In genomic region chr4:141506352-141506751, GRCm38 (mm10) we compare ENCODE assay signal across 8 mouse cellular contexts. TPM values are rescaled to one million over a fixed set of nuclear protein-coding genes. Genes with fewer than 3 reads are reported as not detected.
DNase-seq lines count a peak whose midpoint lies in the region; ATAC-seq and TF ChIP-seq lines count a peak whose summit lies in the region.

No protein-coding gene starts in this region.

- H3K4me2 ChIP-seq in hindbrain, embryonic 16.5 days (ENCODE audit: low read length): peak overlapping the region; percentile 35

- DNase-seq in adrenal gland, adult 2 months: peak; percentile 90
- peak; percentile 72 to 81 for DNase-seq in cerebellum, postnatal 14 days
- peak; percentile 39 to 57 for DNase-seq in gastrocnemius, adult 8-10 months (ENCODE audit: low spot score in 2 of 2)
- DNase-seq in left cerebral cortex, adult 2 months (ENCODE audit: extremely low spot score in 1 of 2, low spot score in 2 of 2): peak; percentile 55 to 65
- peak; percentile 56 to 63 for DNase-seq in right cerebral cortex, postnatal 36 days (ENCODE audit: low spot score in 2 of 2)
- DNase-seq in embryo, embryonic 9.5 days (ENCODE audit: extremely low spot score): no peak

- no peak; the same call in 1 of the 2 replicates for TF ChIP-seq CTCF in left cerebral cortex, adult 2 months (IDR thresholded peaks at IDR 0.05)

- no peaks in the 10 kb centered on the region for H3K9me3 ChIP-seq in hindbrain, embryonic 16.5 days (ENCODE audit: control insufficient read depth, low read length)

- H3K4me3 ChIP-seq in hindbrain, embryonic 16.5 days (ENCODE audit: low read length): no peak overlapping the region
- H3K4me3 ChIP-seq in left cerebral cortex, adult 2 months: no peak overlapping the region

- intact Hi-C loops in left cerebral cortex, adult 2 months (cut with DNase I): no loop called here

- H3K27ac ChIP-seq in hindbrain, embryonic 16.5 days (ENCODE audit: low read depth, low read length): peak overlapping the region; percentile 64
- peak overlapping the region; percentile 62; the same call in 1 of the 2 replicates for H3K27ac ChIP-seq in left cerebral cortex, adult 2 months

- H3K27me3 ChIP-seq in hindbrain, embryonic 16.5 days (replicated peaks; ENCODE audit: control insufficient read depth, insufficient read depth, low read length): no peaks in the 10 kb centered on the region

- ATAC-seq in hindbrain, embryonic 16.5 days: peak; percentile 84
- ATAC-seq in megakaryocyte-erythroid progenitor cell, adult 5-6 weeks (replicated peaks; ENCODE audit: low FRiP score, low TSS enrichment, poor library complexity, severe bottlenecking): peak; percentile 67

- peak overlapping the region; percentile 39; the same call in 1 of the 2 replicates for H3K9ac ChIP-seq in hindbrain, embryonic 16.5 days (ENCODE audit: low read depth, low read length)

- WGBS in hindbrain, embryonic 16.5 days: 53% methylated on average over 10 of the region's 10 CpGs

- peaks cover 15% of the 10 kb centered on the region for H3K4me1 ChIP-seq in hindbrain, embryonic 16.5 days (ENCODE audit: control insufficient read depth, insufficient read depth, low read depth, low read length)

- no peaks in the 10 kb centered on the region for H3K36me3 ChIP-seq in hindbrain, embryonic 16.5 days (ENCODE audit: control insufficient read depth, insufficient read depth, low read length)

RNA-seq across cellular contexts. Expression of gene Spen, which starts 32.0 kb away (rescaled TPM):
- total RNA-seq in adrenal gland, adult 2 months (2021): 10 to 100 TPM; 37.8 to 55.3 TPM
- polyA plus RNA-seq in adrenal gland, adult 2 months (2012; rRNA removed): 63.9 and 76.4 TPM in 2 replicates
- total RNA-seq in gastrocnemius, adult 8-10 months (2022): 10 to 100 TPM; 17.0 to 23.9 (median 23.5) TPM
- 10.1 and 11.8 TPM in 2 replicates for polyA plus RNA-seq in hindbrain, embryonic 16.5 days (2015; fragmentation: Nextera tagmentation; extraction: Ambion mirVana)
- total RNA-seq in left cerebral cortex, adult 2 months (2021): 10 to 100 TPM; 68.0 to 73.2 TPM
- 64.2 and 81.5 TPM in 2 replicates for total RNA-seq in megakaryocyte-erythroid progenitor cell, adult 5-6 weeks (2014; fragmentation: Nextera tagmentation)
- total RNA-seq in megakaryocyte-erythroid progenitor cell, adult 5-6 weeks (2017): 21.1 and 40.5 TPM in 2 replicates
